Mouse (Mus musculus) cerebellum, adult 18-20 months (tissue): ENCODE data around the gene Tcp11.

Experiments used
- DNase-seq, 2 experiments: peaks; one replicate each; pipeline ENCODE4 v3.0.0; 2021

The Tcp11 gene

DNA sequence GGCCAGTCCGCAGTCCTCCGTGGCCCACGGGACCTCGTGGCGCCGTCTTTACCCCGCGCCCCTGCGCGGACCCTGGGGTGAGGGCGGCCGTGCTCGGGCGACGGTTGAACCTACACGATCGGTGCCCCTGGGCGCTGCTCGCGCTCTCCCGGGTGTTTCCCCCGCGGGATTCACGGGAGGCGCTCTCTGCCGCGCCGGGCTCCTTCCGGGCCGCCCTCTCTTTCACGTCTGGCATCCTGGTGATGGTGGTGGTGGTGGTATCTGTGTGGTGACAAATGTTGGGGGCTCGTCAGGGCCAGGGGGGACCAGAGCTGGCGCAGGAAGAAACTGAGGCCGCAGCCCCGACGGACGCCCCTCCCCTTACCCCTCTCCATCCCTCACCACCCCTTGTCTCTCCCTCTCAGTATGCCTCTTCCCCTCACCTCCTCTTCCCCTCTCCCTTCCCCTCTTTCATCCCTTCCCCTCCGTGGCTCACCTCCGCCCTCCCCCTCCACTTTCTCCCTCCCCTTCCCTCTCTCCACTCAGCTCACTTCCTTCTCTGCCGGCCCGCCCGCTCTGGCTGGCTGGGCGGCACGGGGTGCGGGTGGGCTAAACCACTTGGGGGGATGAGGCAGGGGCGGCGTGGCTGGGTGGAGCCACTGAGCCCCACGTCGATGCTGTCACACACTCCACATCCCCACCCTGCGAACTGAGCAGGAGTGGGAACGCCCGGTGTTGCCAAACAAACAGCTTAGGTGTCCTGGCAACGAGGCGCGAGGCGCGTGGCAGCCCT is at the start of gene Tcp11:
Gene Tcp11, minus strand, starts transcription at position 595 of the 772 bp plus-strand sequence.
- DNase-seq = no peak

DNA sequence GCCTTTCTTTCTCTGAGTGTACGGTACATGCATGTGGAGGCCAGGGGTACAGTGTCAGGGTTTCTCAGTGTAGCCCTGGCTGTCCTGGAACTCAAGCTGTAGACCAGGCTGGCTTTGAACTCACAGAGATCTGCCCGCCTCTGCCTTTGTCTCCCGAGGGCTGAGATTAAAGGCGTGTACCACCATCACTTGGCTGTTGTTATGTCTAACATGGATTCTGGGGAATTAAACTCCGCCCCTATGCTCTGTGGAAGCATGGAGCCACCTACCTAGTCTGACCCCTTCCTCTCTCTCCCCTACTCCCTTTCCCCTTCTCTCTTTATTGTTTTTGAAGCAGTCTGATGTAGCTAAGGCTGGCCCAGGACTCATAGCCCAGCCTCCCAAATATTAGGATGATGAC is 49.4 kb upstream of the Tcp11 start:
- DNase-seq = no peak

DNA sequence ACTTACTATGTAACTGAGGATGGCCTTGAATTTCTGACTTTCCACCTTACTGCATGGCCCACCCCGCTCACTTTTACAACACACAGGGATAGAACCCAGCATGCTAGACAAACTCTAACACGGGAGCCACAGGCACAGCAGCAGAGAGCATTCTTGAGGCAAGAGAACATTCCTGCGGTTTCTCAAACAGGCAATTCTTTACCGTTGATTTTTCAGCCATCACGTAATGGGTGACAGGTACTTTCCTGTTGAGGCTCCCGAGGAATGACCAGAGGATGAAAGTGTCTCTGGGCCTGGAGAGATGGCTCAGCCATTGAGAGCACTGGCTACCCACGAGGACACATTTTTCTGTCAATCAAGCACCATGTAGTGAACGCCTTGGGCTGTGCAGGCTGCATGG is 43.9 kb upstream of the Tcp11 start:
- no peak for DNase-seq

DNA sequence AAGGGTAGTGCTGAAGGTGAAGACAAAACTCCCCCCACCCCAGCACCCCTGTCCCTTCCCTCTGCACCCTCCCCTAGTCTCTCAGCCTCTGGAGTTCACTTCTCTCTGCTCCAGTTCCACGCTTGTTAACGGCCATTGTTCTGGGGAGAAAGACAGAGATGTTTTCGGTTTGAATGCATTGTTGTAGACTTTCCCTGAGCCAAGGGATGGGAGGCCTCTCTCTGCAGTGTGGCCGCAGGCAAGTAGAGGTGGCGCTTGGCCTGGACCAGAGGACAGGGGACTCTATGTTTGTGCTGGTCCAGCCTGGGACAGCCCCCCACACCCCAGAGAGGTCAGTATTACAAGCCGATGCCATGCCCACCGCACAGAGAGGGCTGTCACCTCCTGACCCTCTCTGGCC is 43.2 kb upstream of the Tcp11 start:
- DNase-seq = no peak

DNA sequence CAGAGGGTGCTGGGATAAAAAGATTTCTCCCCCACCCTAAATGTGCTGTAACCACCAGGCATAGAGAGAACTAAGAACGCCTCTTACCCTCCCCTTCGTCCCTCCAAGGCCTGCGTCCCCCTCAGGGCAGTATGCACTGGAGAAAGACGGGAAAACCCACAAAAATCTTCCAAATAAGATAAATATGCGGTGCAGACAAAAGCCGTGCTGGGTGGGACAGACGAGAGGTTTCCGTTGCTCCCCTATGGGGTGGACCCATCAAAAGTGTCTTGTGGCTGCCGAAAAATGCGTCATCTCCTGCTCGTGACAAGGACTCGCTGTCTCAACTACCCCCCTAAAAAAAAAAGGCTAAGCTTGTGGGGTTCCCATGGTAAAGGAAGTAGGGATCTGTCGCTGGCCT is 42.5 kb upstream of the Tcp11 start:
- DNase-seq = no peak

DNA sequence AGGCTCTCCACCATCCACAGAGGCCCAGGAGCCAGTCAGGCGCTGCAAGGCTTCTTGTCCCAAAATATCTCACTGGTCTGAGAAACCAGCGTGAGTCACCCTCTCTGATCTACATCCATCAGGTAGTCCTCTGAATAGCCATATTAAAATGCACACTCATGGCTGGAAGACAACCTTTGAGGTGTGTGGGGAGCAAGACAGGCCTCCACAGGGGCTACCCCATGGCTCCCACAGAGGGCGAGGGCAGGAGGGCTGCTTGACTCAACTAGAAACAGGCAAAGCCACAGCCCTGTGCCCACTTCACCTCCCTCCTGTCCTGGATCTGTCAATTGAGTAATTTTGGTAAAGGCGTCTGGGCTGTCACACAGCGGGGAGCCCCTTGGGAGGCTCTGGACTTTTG is 40.0 kb upstream of the Tcp11 start:
- DNase-seq = no peak

DNA sequence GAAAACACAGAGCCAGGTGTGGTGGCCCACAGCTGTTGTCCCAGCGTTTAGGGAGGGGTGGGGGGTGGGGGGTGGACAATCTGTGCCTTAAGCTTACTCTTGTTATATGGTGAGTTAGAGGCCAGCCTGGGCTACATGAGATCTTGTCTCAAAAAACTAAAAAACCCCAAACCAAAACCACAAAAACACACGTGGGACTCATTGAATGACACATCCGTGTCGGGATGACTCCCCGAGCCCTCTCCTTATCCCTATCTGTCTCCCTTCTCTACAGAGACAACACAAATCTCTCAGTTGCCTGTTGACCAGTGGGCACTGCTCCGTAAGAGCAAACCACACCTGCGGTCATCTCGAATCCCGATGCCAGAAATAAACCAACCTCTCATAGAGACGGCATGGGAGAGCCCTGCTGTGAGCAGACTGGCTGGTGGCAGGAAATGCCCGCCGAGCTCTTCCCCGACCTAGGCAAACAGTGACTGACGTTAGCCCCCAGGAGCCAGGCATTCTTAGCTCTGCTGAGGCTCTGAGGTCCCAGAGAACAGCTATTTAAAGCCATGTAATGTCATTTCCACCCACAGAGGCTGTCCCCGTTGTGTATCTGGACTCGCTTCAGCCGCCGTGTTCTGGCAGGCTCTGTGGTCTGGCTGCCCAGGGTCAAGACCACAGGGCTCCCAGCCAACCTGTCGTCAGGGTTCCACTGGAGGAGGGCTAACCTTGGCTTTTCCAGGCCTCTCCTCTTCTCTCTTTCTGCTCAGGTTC is 37.2 kb upstream of the Tcp11 start:
- peak; percentile 42 to 54 for DNase-seq

DNA sequence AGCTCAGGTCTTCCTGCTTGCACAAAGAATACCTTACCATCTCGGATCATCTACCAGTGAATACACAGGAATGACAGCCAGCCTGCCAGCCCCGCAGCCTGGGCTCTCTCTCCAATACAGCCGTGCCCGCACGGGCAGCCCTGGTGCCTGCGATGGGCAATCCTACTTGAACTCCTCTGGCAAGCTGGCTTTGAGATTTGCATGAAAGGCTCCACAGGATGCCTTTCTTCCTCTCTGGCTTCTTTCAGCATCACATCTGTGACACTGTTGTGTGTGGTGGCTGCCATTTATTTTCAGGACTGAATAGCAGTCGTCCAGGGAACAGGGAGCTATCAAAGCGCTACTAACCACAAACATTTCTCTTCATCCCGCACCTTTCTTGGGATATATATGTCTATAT is 35.9 kb upstream of the Tcp11 start:
- no peak for DNase-seq

DNA sequence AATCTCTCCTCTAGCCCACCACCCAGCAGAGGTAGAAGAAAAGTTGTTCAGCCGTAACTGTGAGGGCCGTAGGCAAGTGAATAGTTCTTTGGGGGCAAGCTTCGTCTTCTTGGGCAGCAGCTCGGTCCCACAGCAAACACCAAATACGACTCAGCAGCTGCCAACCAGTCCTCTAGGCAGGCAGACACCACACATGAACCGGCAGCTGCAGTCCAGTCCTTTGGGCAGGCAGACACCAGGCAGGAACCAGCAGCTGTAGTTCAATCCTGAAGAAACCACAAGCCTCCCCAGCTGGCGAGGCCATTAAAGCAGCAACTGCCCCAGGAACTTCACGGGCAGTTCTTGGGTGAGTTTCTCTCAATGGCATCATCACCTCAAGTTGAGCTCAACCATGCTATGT is 31.8 kb upstream of the Tcp11 start:
- DNase-seq = no peak

DNA sequence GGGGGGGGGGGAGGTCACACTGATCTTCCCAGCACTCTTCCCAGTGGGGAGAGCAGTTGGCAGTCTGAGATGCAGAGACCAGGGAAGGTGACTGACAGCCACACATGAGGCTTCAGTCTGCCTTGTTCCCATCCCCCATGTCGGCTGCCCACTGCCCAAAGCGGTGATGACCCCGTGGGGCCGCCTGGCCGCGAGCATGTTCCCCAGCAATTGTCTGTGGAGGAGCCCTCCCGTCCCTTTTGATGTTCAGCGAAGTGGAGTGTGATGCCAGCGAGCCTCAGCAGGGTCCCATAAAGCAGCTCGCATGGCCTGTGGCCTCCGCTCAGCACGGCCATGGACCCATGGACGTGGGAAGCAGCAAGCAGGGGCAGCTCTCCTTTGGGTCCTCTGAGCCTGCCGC is 26.8 kb upstream of the Tcp11 start:
- no peak for DNase-seq

DNA sequence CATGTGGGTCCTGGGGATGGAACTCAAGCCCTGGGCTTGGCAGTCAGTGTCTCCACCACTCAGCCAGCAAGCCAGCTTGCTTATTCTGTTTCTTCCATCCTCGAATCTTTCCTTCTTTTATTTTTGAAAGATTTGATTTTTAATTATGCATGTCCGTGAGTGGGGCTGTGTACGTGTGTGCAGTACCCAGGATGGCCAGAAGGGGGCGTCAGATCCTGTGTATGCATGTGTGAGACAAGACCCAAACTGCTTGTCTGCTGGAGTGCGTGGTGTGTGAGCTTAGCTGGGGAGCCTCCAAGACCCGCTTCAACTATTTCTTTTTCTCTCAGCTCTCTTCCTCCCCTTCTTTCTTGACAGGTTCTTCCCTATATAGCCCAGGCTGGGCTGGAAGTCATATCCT is 25.9 kb upstream of the Tcp11 start:
- no peak for DNase-seq

DNA sequence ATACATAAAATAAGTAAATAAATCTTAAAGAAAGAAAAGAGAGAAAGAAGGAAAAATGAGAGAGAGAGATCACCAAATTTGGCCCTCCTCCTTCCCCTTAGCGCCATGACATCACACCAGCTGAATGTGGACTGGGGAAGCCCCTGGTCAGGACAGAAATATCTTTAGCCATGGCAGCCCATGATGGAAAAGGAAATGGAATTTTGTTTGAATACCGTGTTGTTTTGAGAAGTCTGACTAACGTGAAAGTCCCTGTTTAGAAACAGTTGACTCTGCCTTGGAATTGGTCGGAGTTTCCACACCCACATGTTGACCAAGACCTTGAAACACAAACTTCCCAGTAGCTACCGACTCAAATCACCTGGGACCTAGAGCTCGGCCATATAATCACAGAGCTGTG is 24.0 kb upstream of the Tcp11 start:
- DNase-seq = no peak

DNA sequence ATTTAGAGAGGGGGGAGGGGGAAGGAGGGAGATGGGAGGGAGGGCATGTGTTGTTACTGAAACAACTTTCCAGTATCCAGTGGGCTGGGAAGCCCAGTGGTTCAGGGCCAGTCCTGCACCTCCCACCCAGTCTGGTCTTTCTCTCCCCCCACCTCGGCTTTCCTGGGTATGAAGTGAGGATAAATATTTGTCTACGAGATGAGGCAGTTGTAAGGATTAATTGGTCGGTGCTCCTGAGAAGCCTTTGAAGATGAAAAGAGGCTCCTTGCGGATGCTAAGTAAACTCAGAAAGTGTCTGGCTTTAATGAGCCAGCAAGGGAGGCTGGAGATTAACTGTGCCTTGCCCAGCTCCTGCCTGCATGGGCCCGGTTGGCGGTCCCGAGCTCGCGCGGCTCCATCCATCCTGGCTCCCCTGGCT is 21.5 kb upstream of the Tcp11 start:
- no peak for DNase-seq

DNA sequence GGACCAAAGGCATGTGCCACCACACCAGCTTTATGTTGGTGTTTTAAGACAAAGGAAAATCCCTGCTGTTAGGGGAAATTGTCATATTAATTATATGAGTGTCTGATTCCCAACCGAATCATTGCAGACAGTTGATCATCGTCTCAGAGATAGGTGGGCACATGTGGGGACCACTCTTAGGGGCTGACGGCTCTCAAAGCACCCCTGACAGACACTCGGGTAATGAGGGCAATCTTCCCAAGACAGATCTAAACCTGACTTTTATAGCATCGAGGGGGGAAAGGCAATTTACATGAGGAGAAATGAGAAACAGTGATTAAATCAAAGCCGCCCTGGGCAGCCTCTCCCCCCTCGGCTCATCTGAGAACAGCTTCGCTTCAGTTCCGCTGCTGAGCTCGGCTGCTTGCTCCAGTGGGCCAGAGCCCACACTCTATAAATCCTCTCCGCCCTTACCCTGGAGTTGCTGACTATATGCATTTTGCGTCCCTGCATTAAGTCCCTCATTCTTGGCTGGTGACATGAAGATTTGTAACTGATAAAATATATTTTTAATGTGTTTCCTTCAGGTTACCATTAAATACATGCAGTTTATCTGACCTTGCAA is 20.9 kb upstream of the Tcp11 start:
- DNase-seq = no peak

DNA sequence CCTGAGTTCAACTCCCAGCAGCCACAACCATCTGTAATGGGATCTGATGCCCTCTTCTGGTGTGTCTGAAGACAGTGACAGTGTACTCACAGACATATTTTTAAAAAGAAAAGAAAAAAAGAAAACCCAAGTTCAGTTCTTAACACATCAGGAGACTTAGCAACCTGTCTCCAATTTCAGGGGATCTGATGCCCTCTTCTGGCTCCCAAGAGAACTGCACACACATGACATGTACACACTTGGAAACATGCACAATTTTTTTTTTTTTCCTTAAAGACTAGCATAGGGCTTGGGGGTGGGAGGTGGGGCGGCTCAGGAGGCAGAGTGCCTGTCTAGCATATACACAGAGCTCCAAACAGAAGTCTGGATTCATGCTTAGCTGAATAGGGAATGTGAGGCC is 20.2 kb upstream of the Tcp11 start:
- no peak for DNase-seq

DNA sequence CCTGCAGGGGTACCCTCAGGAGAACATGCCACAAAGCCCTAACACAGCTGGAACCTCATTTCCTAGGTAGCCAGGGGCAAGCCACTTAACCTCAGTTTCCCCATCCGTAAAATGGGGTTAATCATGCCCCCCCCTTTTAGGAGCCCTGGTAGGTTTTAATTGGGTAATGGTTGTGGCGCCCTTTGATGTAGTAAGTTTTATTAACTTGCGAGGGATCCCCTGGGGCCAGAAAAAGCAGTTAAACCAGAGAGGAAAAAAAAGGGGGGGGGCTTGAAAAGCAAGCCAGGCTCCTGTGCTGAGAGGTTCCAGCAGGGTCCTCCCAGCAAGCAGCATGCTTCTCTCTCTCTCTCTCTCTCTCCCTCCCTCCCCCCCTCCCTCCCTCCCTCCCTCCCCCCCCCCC is 18.6 kb upstream of the Tcp11 start:
- no peak for DNase-seq

DNA sequence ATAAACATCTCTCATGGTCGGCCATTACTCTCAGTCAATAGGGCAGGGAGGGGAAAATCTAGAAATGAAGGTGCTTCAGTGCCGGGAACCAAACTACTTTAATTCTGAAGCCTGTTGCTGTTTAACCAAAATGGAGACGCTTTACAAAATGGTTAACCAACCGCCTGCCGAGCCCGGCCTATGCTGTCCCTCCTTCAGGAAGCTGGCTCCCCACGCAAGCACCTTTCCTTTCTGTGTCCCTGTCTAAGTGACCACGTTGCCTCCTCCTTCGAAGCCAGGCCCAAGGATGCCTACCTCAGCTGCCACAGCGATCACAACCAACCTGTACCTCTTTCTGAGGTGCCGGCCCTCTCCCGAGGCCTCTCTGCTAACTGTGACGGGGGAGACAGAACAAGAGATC is 16.9 kb upstream of the Tcp11 start:
- DNase-seq = no peak

DNA sequence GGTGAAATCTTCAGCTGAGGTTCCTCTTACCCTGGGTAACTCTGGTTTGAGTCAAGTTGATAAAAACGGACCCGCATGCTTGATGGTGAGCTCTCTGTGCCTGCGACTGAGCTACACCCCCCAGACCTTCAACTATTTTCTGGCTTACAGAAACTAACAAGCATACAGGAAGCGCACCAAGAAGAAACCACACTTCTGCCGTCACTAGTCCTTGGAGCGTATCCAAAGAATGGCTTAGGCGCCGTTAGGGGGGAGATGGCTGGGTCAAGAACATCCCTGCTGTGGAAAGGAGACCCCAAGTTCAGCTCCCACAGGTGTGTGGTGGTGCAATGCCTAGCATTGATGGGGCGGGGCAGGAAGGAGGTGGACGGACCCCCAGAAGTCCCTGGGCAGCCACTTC is 16.0 kb upstream of the Tcp11 start:
- DNase-seq = no peak

DNA sequence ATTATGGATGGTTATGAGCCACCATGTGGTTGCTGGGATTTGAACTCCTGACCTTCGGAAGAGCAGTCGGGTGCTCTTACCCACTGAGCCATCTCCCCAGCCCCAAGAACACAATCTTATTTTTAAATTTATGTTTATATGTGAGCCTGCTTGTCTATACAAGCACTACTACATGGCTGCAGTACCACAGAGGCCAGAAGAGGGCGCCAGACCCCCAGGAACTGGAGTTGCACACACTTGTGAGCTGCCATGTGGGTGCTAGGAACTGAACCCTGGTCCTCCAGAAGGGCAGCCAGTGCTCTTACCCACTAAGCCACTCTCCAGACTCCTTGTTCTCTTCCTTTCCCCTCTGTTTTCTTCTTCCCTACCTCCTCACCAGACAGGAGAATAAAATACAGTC is 13.4 kb upstream of the Tcp11 start:
- no peak for DNase-seq

DNA sequence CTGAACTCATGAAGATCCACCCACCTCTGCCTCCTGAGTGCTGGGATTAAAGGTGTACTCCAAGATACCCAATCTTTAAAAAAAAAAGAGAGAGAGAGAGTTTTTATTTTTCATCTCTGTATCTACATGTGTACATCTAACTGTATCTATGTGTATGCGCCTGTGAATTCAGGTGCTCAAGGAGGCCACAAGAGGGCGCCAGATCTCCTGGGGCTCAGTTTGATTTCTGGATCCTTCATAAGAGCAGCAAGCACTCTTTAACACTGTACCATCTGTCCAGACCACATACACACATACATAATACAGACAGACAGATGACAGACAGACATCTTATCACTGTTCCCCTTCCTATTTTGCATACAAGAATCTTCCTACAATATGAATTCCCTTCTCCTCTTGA is 11.9 kb upstream of the Tcp11 start:
- DNase-seq = no peak

DNA sequence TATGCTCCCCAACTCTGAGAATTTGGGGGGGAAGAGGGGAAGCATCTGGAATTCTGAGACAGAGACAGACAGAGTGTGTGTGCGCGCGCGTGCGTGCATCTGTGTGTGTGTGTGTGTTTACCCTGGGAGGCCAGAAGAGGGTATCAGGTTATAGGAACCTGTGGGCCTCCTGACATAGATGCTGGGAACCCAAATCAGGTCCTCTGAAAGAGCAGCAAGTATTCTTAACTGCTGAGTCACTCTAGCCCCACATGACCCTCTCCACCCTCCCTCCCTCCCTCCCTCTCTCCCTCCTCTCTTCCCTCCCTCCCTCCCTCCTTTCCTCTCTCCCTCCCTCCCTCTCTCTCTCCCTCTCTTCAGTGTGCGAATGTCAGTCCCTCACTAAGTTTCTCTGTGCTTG is 8.3 kb upstream of the Tcp11 start:
- DNase-seq = no peak

DNA sequence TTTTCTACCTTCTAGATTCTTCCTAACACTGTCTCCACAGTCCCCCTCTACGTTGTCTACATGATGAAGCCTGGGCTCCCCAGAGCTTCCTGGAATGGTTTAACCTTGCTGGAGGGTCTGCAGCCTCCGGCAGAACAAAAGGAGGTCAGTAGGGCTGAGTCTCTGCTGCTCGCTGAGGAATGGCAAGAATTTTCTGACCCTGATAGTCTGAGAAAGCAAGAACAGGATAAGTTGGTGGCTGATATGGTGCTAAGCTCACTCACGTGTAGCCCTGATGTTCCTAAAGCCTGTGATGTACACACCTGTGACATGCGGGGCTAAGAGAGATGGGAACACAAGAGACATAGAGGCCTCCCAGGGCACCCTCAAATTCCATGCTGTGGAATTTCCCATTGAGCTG is 7.0 kb upstream of the Tcp11 start:
- no peak for DNase-seq

DNA sequence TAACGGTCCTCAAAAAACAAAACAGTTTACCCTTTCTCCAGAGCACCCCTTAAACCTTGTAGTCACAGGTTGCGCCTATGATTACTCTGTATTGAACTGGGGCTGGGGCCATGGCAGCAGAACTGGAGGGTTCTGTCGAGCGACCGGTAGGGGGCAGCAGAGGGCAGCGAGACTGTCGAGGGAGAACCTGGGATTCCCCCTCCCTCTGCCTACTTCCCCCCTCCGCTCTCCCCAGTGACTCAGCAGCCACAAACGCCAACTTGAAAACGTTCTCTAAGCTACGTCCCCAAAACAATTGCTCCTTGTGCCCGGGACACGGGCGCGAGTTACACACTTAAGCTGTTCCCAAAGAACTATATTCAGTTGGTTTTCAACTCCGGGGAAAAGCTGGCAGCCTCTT is 4.5 kb upstream of the Tcp11 start:
- peak; percentile 85 to 87 for DNase-seq

DNA sequence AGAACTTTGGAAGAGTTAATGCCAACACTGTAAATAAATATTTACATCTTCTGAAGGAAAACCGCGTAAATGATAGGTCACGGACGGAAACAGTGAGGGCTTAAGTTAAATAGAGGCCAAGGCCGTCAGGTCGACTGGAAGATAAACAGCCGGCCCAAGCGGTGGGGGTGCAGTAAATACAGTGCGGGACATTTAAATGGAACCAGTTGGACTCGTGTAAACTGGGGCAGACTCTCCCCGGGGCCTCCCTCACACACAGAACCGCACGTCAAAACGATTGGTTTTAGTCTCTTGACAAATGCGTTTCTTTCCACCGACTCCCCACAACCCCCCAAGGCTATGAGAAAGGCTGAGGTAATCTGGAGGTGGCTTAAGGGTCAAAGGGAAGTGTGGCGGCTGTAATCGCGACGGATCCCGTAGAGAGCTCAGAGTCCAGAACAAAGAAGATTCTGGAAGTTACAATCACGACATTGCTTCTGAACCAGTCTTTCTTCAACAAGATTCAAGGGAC is 4.0 kb upstream of the Tcp11 start:
- no peak for DNase-seq
